Mouse (Mus musculus): ENCODE measurements around the gene Lyl1. TPM values are rescaled to one million over a fixed set of nuclear protein-coding genes. Genes with fewer than 3 reads are reported as not detected.

Lyl1 gene
- total RNA-seq, 2 experiments from 2014 or later = 8.4 to 9.1 TPM

DNA sequence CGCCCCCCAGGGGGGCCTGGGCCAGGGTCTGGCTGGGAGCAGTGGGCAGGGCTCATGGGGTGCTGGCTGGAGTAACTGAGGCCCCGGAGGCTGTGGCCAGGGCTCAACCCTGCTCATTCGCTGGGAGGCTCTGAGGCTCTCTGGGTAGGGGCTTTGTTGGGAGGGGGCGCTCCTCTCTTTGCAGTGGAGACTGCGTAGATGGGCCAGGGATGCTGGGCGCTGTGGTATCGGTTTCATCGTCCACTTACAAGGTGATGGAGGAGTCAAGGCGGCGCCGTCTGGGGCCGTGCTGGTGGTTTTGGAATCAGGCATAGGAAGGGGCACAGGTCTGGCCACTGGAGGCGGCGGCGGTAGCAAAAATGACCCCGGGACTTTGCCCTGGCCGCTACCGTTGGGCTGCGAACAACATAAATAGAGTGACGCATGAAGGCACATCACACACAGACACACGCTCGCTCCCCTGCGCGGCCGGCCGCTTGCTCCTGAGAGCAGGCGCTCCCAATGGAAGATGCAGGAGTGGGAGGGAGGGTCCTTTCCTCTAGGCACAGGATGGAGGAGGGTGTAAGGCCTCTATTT is 14.7 kb downstream of the Lyl1 start:
- intact Hi-C loops (cut with DNase I) = no loop called here
- DNase-seq = no peak

DNA sequence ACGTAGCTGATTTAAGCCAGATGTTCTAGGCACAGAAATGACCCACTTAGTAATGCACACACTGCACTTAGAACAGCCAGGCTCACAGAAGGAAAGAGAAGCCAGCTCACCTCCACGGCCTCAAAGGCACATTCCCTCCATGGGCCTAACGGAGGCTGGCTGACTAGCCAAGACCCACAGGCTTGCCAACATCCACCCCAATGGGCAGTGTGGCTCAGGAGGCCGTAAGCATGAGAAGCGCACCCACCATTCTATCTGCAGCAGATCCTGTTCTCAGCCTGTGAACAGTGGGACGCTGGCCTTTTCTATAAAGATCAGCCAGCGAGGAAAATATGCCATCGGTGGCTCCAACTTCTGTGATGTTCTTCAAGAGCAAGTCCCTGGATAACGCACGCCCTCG is 15.5 kb downstream of the Lyl1 start:
- intact Hi-C loops (cut with DNase I) = no loop called here
- no peak for DNase-seq

DNA sequence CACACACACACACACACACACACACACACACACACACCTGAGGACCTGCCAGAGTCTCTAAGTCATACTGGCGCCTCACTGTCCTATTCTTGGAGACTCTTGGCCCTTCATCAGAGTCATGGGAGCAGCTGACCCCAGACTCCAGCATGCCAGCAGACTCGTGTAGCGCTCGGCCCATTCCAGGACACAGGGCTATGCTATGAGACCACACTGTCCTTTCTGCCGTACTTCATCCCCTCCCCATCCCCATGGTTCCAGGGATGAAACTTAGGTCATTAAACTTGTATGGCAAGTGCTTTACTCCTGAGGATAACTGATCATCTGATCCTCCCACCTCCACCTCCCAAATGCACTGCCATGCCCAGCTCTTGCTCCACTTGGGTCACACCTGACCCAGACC is 17.2 kb downstream of the Lyl1 start:
- intact Hi-C loops (cut with DNase I) = no loop called here
- DNase-seq = no peak

DNA sequence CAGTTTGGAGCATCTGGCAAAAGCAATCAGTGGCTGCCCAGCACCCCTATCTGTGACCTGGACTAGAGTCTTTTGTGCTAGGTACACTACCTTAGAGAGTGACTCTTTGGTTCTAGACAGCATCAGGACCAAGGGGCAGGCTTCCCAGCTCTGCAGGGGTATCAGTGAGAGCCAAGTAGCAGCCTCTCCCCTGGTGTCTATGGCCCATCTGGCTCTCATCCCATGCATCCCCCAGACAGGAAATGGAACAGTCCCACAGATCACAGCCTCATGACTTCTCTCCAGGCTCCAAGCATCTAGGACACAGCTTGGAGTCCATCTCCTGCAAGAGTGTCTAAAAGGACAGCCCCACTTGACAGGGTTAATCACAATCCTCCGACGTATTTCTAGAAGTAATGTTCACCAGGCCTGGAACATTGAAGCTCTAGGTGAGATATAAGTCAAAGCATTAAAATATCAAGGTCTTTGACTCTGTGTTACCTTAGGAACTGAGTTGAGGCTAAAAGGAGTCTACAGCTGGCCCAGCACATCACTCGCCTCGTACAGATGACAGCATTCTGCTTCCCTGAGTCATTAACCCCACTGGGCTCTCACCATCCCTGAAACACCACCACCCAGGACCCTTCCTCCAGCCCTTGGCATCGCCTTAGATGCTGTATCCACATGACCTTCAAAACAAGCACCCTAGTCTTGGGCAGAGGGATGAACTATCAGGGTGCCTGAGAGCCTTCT is 17.9 kb downstream of the Lyl1 start:
- intact Hi-C loops (cut with DNase I) = no loop called here
- no peak for DNase-seq

DNA sequence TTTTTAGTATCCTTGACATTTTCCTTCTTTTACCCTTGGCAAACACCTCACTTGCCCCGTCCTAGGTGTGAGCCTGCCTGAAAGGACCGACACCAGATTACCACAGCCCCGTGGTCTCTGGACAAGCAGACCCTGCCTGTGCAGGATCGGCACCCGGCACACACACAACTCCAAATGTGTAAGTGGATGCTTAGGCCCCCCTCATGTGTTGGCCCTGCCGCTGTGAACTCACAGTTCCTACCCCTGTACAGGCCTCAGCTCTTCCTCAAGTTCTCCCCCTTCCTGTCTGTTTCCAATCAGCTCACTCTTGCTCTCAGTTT is 21.2 kb downstream of the Lyl1 start:
- DNase-seq = no peak
- intact Hi-C loops (cut with DNase I) = no loop called here

DNA sequence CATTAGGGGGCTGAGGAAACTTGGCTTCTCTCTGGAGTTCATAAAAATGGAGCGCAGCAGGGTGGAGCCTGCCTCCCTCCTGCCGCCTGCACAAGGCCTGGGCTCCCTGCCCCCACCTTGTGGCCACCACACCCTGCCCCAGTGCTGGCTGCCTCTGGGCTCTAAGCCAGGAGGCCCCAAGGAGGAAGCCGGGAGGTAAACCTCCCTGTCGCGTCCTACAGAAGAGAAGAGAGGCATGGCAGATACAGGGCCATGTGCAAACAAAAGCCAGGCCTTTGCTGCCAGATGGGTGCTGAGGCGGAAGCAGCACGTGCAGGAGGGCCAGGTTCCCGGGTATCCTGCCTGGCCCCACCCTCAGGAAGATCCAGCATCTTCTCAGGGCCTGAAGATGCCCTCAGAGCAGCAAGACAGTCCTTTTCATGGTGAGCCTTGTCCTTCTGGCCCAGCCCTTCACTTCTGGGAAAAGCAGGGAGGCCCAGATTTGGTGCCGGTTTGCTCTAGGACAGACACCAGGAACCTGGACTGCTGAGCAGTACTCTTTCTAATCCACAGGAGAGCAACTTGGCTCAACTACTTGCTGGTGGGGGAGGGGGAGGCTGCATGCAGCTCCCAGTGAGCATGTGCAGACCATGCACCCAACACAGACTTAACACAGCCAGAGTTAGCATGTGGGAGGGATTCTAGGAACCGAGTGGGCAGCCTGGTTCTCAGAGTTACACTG is 21.8 kb downstream of the Lyl1 start, which contains the start of gene G430095P16Rik:
Gene G430095P16Rik, plus strand, starts transcription at position 158 of the 721 bp plus-strand sequence.
- intact Hi-C loops (cut with DNase I) = no loop called here
- DNase-seq = peak; percentile 82 to 88

DNA sequence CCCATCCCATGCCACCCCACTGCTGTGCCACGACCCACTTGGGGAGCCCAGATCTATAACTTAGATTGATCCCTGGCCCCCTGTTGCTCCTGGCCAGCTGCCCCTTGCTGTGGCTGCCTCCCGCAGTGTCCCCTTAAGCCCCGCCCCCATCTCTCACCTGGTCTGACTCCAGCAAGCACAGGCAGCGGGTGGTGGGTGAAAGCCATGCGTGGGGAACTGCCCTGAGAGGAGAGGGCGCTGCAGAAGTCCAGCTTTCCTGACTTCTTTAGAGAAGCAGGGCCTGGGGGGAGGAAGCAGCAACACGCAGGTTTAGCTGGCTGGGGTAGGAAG is 22.3 kb downstream of the Lyl1 start:
- no peak for DNase-seq
- intact Hi-C loops (cut with DNase I) = no loop called here

DNA sequence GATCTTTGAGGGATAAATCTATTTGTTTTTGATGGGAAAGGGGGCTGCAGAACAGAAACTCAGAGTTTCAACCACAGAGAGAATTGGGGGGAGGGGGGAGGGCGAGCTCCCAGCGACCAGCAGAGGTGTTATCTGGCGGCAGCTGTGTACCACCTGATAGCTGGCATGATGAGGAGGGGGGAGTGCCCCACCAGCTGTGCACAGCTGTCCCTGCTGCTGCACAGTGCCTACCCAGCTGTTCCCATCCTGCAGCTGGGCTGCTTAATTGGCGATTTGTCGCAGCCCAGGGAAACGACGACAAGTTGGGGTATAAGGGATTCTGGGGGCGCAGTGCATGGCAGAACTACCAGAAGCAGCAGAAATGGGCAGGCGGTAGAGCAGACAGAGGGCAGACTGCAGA is 23.4 kb downstream of the Lyl1 start:
- intact Hi-C loops (cut with DNase I) = no loop called here

DNA sequence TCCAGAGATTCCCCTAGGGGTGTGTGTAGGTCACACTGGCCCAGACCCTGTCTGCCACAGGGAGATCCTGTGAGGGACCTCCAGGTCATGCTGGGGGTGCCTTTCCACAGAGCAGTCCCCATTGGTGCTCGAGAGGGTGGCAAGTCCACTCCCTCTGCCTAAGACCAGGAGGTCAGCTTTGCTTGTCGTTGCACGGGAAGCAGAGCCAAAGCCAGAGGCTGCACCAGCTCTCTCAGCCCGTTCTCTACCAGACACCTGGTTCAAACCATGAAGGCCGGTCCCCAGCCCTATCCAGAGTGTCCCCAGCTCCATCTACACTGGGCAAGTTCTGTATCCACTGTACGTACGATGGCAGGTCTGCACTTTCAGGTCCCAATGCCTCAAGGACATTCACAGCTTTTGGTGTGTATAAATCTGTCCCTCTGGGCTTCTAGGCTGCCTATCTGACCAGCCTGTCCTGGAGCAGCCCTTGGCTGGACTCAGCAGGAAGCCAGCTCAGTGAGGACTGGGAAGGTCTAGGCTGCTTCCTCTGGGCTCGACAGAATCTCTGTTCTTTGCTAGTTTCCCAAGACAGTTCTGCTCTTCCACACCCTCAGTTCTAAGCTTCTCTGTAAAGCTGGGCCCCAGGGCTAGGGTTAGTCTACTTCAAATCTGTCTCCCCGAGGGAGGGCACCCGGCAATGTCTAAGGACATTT is 24.1 kb downstream of the Lyl1 start:
- no peak for DNase-seq
- intact Hi-C loops (cut with DNase I) = no loop called here

More for the DNA sequence above, 23.4 kb downstream of the Lyl1 start:
- DNase-seq = no peak

DNA sequence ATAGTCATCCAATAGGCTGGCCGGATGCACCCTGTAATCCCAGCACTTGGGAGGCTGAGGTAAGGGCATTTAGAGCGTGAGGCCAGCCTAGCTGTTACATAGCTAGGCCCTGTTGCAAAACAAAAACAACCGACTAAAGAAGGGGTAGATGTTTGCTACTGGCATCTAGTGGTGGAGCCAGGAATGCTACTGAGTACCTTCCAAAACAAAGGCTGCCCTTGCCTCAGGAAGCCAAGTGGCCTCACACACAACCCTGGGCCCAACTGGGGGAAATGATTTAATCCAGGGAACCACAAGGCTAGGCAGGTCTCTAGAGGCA is 24.6 kb downstream of the Lyl1 start:
- intact Hi-C loops (cut with DNase I) = no loop called here
- peak; percentile 69 to 70 for DNase-seq

DNA sequence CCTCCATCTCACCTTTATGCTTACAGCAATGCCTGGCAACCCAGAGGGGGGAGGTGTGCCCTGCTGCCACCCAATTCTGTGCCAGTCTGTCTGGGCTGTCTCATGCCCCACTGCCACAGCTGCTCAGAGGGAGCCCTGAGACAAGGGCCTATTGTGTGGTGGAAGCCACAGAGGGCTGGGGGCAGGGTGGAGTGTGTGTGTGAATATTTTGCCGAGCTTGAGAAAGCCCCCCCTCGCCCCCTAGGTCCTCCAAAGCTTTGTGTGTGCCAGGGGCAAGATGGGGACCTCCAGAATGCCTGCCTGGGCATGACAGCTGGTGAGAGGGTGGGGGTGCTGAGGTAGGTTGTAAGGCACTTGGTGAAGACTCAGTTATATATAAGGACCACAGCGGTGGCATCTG is 27.2 kb downstream of the Lyl1 start:
- DNase-seq = no peak
- intact Hi-C loops (cut with DNase I) = no loop called here

DNA sequence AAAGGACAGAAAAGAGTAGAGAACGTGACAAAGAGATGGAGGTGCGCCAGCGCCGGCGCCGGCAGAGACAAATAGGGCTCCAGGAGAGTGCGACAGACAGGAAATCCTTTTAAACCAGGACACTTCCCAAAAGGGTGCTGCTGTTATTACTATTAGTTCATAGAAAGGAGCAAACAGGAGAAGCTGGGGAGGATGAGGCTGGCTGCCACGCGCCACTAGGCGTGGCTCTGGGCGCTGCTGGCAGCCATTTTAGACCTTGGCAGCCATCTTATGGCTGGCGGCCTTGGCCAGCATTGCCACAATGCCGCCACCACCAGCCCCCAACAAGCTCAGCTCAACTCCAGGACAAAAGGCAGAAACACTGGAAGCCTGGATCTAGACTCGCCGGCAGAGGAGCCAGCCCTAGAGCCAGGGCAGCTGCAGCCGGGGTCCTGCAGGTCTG is 28.7 kb downstream of the Lyl1 start:
- peak in 1 of 2 experiments; percentile 70 for DNase-seq
- intact Hi-C loops (cut with DNase I) = no loop called here

DNA sequence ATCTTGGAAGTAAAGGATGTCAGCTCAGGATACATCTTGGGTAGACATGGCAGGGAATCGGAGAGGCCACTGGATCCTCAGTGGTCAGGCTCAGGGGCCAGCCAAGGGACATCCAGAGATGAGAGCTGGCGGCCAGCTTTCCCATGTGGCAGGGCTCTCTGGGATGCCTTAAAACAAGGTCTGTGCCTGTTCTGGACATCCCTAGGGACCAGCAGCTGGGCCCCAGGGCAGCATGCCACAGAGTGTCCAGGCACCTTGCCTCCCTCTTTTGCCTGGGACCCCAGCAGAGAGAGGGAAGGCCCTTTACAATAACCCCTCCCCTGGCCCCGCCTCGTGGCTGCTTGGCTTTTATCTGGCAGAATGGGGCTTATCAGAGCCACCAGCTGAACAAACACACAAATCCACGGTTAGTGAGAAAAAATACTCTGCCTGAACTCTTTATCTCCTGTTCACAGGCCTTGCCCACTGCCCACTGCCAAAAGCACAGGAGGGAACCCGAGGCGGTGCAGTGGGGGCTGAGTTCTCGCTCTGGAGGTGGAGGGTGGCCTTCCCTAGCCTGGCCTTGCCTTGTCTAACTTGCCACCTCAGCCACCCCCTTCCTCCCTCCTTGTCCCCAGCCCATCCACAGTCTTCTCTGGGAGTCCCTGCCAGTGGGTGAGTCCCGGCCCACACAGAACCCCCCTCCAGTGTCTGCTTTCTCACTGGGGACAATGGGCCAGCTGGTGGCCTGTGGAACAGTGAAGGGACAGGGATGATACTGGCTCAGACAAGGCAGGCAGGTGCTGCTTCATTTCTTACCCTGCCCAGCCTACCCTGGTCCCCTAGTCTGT is 29.5 kb downstream of the Lyl1 start:
- intact Hi-C loops (cut with DNase I) = no loop called here
- DNase-seq = peak; percentile 76 to 77

DNA sequence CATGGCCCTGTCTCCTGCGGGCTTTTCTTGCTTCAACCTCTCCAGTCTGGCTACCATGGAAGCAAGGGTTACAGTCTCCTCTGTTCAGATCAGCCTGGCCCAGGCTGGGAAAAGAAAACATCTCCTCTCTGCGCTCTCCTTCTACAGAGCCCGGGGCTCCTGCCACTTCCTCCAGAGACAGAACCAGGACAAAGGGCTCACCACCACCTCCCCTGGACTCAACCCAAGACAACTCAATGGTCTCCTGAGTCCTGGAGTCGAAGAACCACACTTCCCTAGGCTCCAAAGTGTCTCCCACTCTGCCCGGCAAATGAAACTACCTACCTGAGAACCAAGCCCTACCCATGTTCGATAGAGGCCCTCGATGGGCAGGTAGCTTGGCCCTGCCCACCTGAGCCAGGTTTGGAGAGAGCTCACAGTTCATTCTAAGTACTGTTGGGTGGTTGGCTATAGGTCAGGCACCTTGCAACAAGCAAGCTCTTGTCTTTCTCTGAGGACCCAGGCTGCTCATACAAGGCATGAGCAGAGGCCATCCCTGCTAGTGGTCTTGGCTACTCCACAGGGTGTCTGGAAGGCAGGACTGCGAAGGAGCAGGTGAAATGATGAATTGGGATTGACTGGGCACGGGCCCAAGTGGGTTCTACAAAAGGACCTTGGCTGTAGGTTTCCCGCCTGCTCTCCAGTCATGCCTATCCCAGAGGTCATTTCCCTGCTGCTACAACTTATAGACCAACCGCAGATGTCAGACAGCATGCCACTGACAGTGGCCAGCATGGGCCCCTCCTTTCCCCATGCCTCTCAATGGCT is 30.3 kb downstream of the Lyl1 start:
- intact Hi-C loops (cut with DNase I) = no loop called here
- no peak for DNase-seq

DNA sequence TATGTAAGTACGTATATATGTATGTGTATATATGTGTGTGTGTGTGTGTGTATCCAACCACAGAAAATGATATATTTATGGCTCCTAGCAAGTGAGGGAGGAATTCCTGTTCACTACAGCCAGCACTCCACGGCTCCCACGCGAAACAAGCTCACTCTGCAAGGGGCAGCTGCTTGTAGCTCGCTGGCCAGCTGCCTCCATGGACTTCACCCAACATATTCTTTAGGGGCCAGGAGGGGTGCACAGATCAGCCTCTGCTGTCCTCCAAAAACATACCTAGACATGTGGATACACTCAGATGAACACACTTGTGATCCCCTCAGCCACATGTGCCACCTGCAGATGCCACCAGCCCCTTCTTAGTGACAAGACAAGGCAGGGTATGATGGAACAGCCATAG is 31.3 kb downstream of the Lyl1 start:
- intact Hi-C loops (cut with DNase I) = no loop called here
- DNase-seq = no peak

DNA sequence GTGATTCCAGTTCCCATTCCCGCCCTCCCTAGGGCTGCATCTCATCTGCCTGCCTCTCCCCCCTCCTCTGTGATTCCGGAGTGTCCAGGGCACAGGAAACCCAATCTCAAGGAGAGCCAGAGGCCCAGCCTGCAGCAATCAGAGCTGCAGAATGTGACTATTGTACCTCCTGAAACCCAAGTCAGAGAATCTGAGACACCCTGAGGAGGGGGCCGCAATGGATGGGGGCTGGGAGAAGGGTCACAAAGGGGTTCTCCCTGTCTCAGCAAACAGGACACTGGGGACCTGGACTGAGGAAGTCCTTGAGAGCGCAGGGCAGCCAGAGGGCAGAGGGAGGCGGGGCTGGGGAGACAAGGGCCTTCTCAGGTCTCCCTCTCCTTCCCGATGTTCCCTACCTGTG is 31.7 kb downstream of the Lyl1 start:
- DNase-seq = no peak
- intact Hi-C loops (cut with DNase I) = no loop called here

DNA sequence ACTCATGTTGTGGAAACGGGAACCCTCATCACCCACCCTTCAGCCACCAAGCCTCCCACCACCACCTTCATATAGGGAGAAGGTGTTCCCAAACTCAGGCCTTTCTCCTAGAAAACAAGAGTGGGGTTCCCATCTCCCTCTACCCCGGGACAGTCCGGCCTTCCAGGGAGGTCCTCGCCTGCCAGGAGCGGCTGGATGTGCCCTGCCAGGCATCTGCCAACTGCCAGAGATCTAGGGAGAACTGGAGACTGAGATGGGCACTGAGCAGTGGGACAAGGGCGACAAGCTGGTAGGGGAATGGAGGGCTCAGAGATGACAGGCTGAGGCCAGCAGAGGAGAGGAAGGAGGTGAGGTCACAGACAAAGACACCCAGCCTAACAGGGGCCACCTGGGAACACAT is 32.7 kb downstream of the Lyl1 start:
- intact Hi-C loops (cut with DNase I) = no loop called here
- no peak for DNase-seq

DNA sequence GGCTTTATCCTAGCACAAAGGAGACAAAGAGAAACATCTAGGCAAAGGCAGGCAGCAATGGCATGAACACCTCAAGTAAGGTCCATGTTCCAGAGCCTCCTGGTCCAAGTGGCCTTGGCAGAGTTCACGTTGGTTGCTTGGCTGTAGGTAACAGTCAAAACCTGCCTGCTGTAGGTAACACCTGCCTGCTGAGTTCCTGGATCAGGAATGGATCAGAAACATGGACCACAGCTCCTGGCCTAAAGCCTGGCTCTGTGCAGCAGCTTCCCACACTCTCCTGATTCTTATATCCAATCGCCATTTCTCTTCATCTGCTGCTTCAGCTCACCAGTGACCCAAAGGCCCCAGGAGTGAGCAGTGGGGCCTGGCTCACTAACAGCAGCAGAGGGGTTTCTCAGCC is 33.4 kb downstream of the Lyl1 start:
- DNase-seq = no peak
- intact Hi-C loops (cut with DNase I) = no loop called here

DNA sequence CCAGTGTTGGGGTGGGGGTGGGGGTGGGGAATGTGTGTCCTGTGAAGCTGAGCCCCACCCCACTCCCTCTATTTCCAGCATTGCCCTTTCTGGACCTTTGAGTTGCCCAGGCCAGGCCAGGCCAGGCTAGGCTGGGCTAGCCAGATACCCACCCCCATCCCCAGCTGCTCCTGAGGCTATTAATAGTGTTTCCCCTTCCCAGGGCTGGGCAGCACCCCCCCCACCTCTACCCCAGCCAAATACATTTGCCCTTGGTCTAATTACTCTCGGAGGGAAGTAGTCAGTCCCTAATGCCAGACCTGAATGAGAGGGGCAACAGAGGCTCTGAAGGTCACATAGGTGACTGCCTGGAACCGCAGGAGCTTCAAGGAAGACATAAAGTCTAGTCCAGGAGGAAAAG is 34.3 kb downstream of the Lyl1 start:
- intact Hi-C loops (cut with DNase I) = no loop called here
- peak; percentile 57 to 70 for DNase-seq

DNA sequence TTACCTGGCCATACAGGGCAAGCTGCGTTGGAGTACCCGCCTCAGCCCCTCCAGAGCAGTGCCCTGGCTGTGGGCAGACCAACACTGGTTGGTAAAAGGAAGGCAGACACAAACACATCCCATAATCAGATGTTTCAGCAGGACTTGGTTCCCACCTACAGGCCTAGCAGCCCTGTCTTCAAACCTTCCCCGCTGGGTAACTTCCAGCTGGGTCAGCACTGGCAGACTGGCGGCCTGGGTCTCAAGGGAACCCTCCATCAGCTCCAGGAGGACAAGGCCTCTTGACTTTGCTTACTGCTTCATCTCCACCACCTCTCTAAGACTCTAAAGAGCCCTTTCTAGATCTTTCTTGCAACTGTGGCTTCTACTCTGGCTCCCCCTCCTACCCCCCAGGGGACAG is 35.3 kb downstream of the Lyl1 start:
- DNase-seq = no peak
- intact Hi-C loops (cut with DNase I) = no loop called here

Measured in heart, postnatal 10 days (tissue).